Mouse (Mus musculus) limb, embryonic 15.5 days (tissue): ENCODE data around the gene Fhdc1. TPM values are rescaled to one million over a fixed set of nuclear protein-coding genes. Genes with fewer than 3 reads are reported as not detected.

ENCODE experiments used
- ATAC-seq: fragments of 200-750 bp; cut with Nextera tagmentation; 2 replicates; pipeline ENCODE4 v1.8.0; 2017; ENCODE audit warnings: low read depth, moderate TSS enrichment; ENCODE audit not compliant: insufficient number of reproducible peaks, low FRiP score, low TSS enrichment
- H3K27ac ChIP-seq: fragments of 300-500 bp; sonication (generic); 2 replicates; pipeline ENCODE4 v1.5.1; 2015; ENCODE audit warnings: moderate library complexity, mild to moderate bottlenecking, inconsistent platforms
- H3K27me3 ChIP-seq: fragments of 300-500 bp; sonication (generic); 2 replicates; pipeline ENCODE4 v1.6.1; 2015; ENCODE audit warnings: inconsistent platforms
- H3K36me3 ChIP-seq: fragments of 300-500 bp; sonication (generic); 2 replicates; pipeline ENCODE4 v1.6.1; 2015; ENCODE audit warnings: inconsistent platforms
- H3K4me1 ChIP-seq: fragments of 300-500 bp; sonication (generic); 2 replicates; pipeline ENCODE4 v1.6.1; 2015; ENCODE audit warnings: inconsistent platforms
- H3K4me2 ChIP-seq: fragments of 300-500 bp; sonication (generic); 2 replicates; pipeline ENCODE4 v1.6.1; 2015; ENCODE audit warnings: mild to moderate bottlenecking, inconsistent platforms
- H3K4me3 ChIP-seq: fragments of 300-500 bp; sonication (generic); 2 replicates; pipeline ENCODE4 v1.5.1; 2015; ENCODE audit warnings: mild to moderate bottlenecking, inconsistent platforms
- H3K9ac ChIP-seq: fragments of 300-500 bp; sonication (generic); 2 replicates; pipeline ENCODE4 v1.6.1; 2015; ENCODE audit warnings: inconsistent platforms
- H3K9me3 ChIP-seq: fragments of 300-500 bp; sonication (generic); 2 replicates; pipeline ENCODE4 v1.6.1; 2016; ENCODE audit warnings: inconsistent platforms
- WGBS: fragments of 180-500 bp; shearing (Covaris S2); methylation state at CpG from one replicate; pipeline ENCODE4 v1.1.7; 2015; 5-methylcytosine and 5-hydroxymethylcytosine counted together
- polyA plus RNA-seq: library from polyadenylated mRNA; unstranded; fragments of >200 nt; fragmentation: Nextera tagmentation; extraction: Ambion mirVana; gene quantifications from 2 replicates; pipeline ENCODE4 v1.2.1, GENCODE M21; 2015

Gene Fhdc1
- polyA plus RNA-seq, 1 experiment from 2014 or later, result 11.5 TPM

GRCm38 (mm10) chr3:84447803-84448202 lies 32.4 kb downstream of the Fhdc1 start:
- H3K27ac ChIP-seq, result no peak overlapping the region
- H3K4me2 ChIP-seq, result no peak overlapping the region
- no peaks in the 10 kb centered on the region for H3K9me3 ChIP-seq
- ATAC-seq, result no peak
- 54% methylated on average over 5 of the region's 5 CpGs for WGBS
- H3K9ac ChIP-seq, result no peak overlapping the region
- no peak overlapping the region for H3K4me3 ChIP-seq
- no peaks in the 10 kb centered on the region for H3K36me3 ChIP-seq
- H3K27me3 ChIP-seq, result no peaks in the 10 kb centered on the region; the same call in 1 of the 2 replicates
- H3K4me1 ChIP-seq, result peaks cover 21% of the 10 kb centered on the region

- H3K4me3 ChIP-seq, result no peak overlapping the region
- no peaks in the 10 kb centered on the region for H3K36me3 ChIP-seq
- H3K9ac ChIP-seq, result no peak overlapping the region
- no peak for ATAC-seq
- WGBS, result 42% methylated on average over 9 of the region's 9 CpGs
- H3K27ac ChIP-seq, result no peak overlapping the region
- H3K4me2 ChIP-seq, result no peak overlapping the region
- H3K9me3 ChIP-seq, result no peaks in the 10 kb centered on the region
- H3K4me1 ChIP-seq, result peaks cover 21% of the 10 kb centered on the region
- no peaks in the 10 kb centered on the region; the same call in 1 of the 2 replicates for H3K27me3 ChIP-seq
Measured at GRCm38 (mm10) chr3:84445838-84446237, 34.4 kb downstream of the Fhdc1 start.

- 66% methylated on average over 4 of the region's 4 CpGs for WGBS
- H3K4me2 ChIP-seq, result no peak overlapping the region
- H3K4me1 ChIP-seq, result peaks cover 8% of the 10 kb centered on the region
- no peaks in the 10 kb centered on the region; the same call in 1 of the 2 replicates for H3K27me3 ChIP-seq
- H3K36me3 ChIP-seq, result no peaks in the 10 kb centered on the region
- no peak overlapping the region for H3K9ac ChIP-seq
- H3K9me3 ChIP-seq, result no peaks in the 10 kb centered on the region
- H3K27ac ChIP-seq, result no peak overlapping the region
- no peak for ATAC-seq
- H3K4me3 ChIP-seq, result no peak overlapping the region
Measured at GRCm38 (mm10) chr3:84442890-84443289, 37.3 kb downstream of the Fhdc1 start.

GRCm38 (mm10) chr3:84439431-84440210 lies 40.6 kb downstream of the Fhdc1 start:
- no peak for ATAC-seq
- no peaks in the 10 kb centered on the region for H3K27me3 ChIP-seq
- H3K9ac ChIP-seq, result no peak overlapping the region
- 93% methylated on average over 7 of the region's 7 CpGs for WGBS
- H3K9me3 ChIP-seq, result no peaks in the 10 kb centered on the region
- peaks cover 9% of the 10 kb centered on the region for H3K4me1 ChIP-seq
- no peak overlapping the region for H3K4me2 ChIP-seq
- H3K4me3 ChIP-seq, result no peak overlapping the region
- no peak overlapping the region for H3K27ac ChIP-seq
- no peaks in the 10 kb centered on the region for H3K36me3 ChIP-seq

- no peaks in the 10 kb centered on the region for H3K36me3 ChIP-seq
- H3K27ac ChIP-seq, result no peak overlapping the region
- ATAC-seq, result no peak
- no peak overlapping the region for H3K9ac ChIP-seq
- no peaks in the 10 kb centered on the region for H3K27me3 ChIP-seq
- H3K4me1 ChIP-seq, result peaks cover 13% of the 10 kb centered on the region
- 81% methylated on average over 7 of the region's 7 CpGs for WGBS
- no peak overlapping the region for H3K4me2 ChIP-seq
- H3K4me3 ChIP-seq, result no peak overlapping the region
- H3K9me3 ChIP-seq, result no peaks in the 10 kb centered on the region
Measured at GRCm38 (mm10) chr3:84438840-84439239, 41.4 kb downstream of the Fhdc1 start.

GRCm38 (mm10) chr3:84438118-84438517 lies 42.1 kb downstream of the Fhdc1 start:
- no peak overlapping the region for H3K27ac ChIP-seq
- no peak for ATAC-seq
- H3K9me3 ChIP-seq, result no peaks in the 10 kb centered on the region
- no peak overlapping the region for H3K9ac ChIP-seq
- 49% methylated on average over 11 of the region's 11 CpGs for WGBS
- no peak overlapping the region for H3K4me3 ChIP-seq
- no peak overlapping the region for H3K4me2 ChIP-seq
- peaks cover 13% of the 10 kb centered on the region for H3K4me1 ChIP-seq
- no peaks in the 10 kb centered on the region for H3K36me3 ChIP-seq
- H3K27me3 ChIP-seq, result no peaks in the 10 kb centered on the region

- Histone ChIP-seq H3K4me3 (no peak overlapping the region), H3K9me3 (no peaks in the 10 kb centered on the region), H3K4me1 (peaks cover 13% of the 10 kb centered on the region), H3K27ac (no peak overlapping the region), H3K36me3 (no peaks in the 10 kb centered on the region), H3K9ac (no peak overlapping the region), H3K4me2 (no peak overlapping the region), H3K27me3 (no peaks in the 10 kb centered on the region)
- 95% methylated on average over 7 of the region's 7 CpGs for WGBS
- ATAC-seq, result no peak
Measured at GRCm38 (mm10) chr3:84436947-84437346, 43.3 kb downstream of the Fhdc1 start.

GRCm38 (mm10) chr3:84435288-84436043 lies 44.8 kb downstream of the Fhdc1 start:
- Histone ChIP-seq H3K4me1 (peaks cover 24% of the 10 kb centered on the region), H3K9ac (no peak overlapping the region)
- WGBS, result 22% methylated on average over 11 of the region's 11 CpGs

GRCm38 (mm10) chr3:84432797-84433445 lies 47.3 kb downstream of the Fhdc1 start:
- Histone ChIP-seq H3K27ac (no peak overlapping the region), H3K4me1 (peaks cover 27% of the 10 kb centered on the region), H3K4me2 (no peak overlapping the region), H3K9me3 (no peaks in the 10 kb centered on the region), H3K36me3 (no peaks in the 10 kb centered on the region), H3K4me3 (no peak overlapping the region), H3K27me3 (no peaks in the 10 kb centered on the region), H3K9ac (no peak overlapping the region)
- ATAC-seq, result no peak
- 61% methylated on average over 10 of the region's 10 CpGs for WGBS

More at GRCm38 (mm10) chr3:84435288-84436043, 44.8 kb downstream of the Fhdc1 start:
- Histone ChIP-seq H3K4me2 (no peak overlapping the region), H3K9me3 (no peaks in the 10 kb centered on the region), H3K27me3 (no peaks in the 10 kb centered on the region), H3K4me3 (no peak overlapping the region), H3K27ac (no peak overlapping the region), H3K36me3 (no peaks in the 10 kb centered on the region)
- ATAC-seq, result no peak

GRCm38 (mm10) chr3:84431257-84431656 lies 49.0 kb downstream of the Fhdc1 start:
- H3K4me1 ChIP-seq, result peaks cover 27% of the 10 kb centered on the region
- H3K36me3 ChIP-seq, result no peaks in the 10 kb centered on the region
- no peak overlapping the region for H3K27ac ChIP-seq
- H3K9ac ChIP-seq, result no peak overlapping the region
- H3K9me3 ChIP-seq, result no peaks in the 10 kb centered on the region
- H3K27me3 ChIP-seq, result no peaks in the 10 kb centered on the region
- no peak for ATAC-seq
- H3K4me2 ChIP-seq, result no peak overlapping the region
- H3K4me3 ChIP-seq, result no peak overlapping the region
- 62% methylated on average over 5 of the region's 5 CpGs for WGBS

- Histone ChIP-seq H3K27ac (0 out of 2 replicates have a peak overlapping the region, but pooled peaks have one; percentile 8), H3K36me3 (no peaks in the 10 kb centered on the region), H3K9ac (no peak overlapping the region), H3K4me2 (no peak overlapping the region), H3K4me1 (peaks cover 19% of the 10 kb centered on the region; the same call in 1 of the 2 replicates), H3K9me3 (no peaks in the 10 kb centered on the region), H3K4me3 (no peak overlapping the region), H3K27me3 (no peaks in the 10 kb centered on the region)
- ATAC-seq, result no peak
- 18% methylated on average over 2 of the region's 2 CpGs for WGBS
Measured at GRCm38 (mm10) chr3:84430152-84430551, 50.1 kb downstream of the Fhdc1 start.
